17 mouse cellular contexts compared by ENCODE assay signal in genomic region chr1:105794670-105795069, GRCm38 (mm10).
"Had no signal": no experiment of that assay in that cellular context is flagged by ENCODE, and none has a peak within 500 bp of the region (broad histone marks: within the 10 kb centered on the region; RNA-seq: fewer than 3 reads in every experiment).

No protein-coding gene starts in this region.

- H3K4me3 ChIP-seq: lung, embryonic 15.5 days; megakaryocyte, embryonic 14.5 days; midbrain, embryonic 13.5 days; midbrain, embryonic 15.5 days; neural tube, embryonic 12.5 days; stomach, embryonic 15.5 days had no signal

- H3K27me3 ChIP-seq: lung, embryonic 15.5 days; midbrain, embryonic 13.5 days; midbrain, embryonic 15.5 days; neural tube, embryonic 12.5 days; stomach, embryonic 15.5 days had no signal

- H3K9ac ChIP-seq: liver, postnatal 0 days; lung, embryonic 15.5 days; midbrain, embryonic 13.5 days; midbrain, embryonic 15.5 days; neural tube, embryonic 12.5 days; stomach, embryonic 15.5 days had no signal

- H3K4me1 ChIP-seq: lung, embryonic 15.5 days; midbrain, embryonic 13.5 days; midbrain, embryonic 15.5 days; neural tube, embryonic 12.5 days; stomach, embryonic 15.5 days had no signal

- DNase-seq: liver, postnatal 0 days; lung, adult 2 months; lung, postnatal 14 days; lung, postnatal 36 days; right cerebral cortex, postnatal 14 days; thymus, adult 2 months; thymus, postnatal 36 days had no signal

- ATAC-seq: liver, postnatal 0 days; lung, postnatal 0 days; midbrain, embryonic 13.5 days; midbrain, embryonic 15.5 days had no signal

- H3K9me3 ChIP-seq: lung, embryonic 15.5 days; midbrain, embryonic 15.5 days; neural tube, embryonic 12.5 days; stomach, embryonic 15.5 days had no signal

- H3K27ac ChIP-seq: lung, embryonic 15.5 days; macrophage; midbrain, embryonic 13.5 days; midbrain, embryonic 15.5 days; neural tube, embryonic 12.5 days; stomach, embryonic 15.5 days; stomach, postnatal 0 days had no signal

- H3K36me3 ChIP-seq: lung, embryonic 15.5 days; midbrain, embryonic 13.5 days; midbrain, embryonic 15.5 days; neural tube, embryonic 12.5 days; stomach, embryonic 15.5 days had no signal

- H3K4me2 ChIP-seq: lung, embryonic 15.5 days; midbrain, embryonic 11.5 days; midbrain, embryonic 13.5 days; midbrain, embryonic 15.5 days; neural tube, embryonic 12.5 days; stomach, embryonic 15.5 days had no signal
